Mouse (Mus musculus): Measurements from ENCODE around the gene Xlr5a. TPM values are rescaled to one million over a fixed set of nuclear protein-coding genes. Genes with fewer than 3 reads are reported as not detected.
A peak's percentile ranks its signal among the peaks of the same experiment; 100 is the strongest.
"Not testable (repeated sequence)": the region's sequence is repeated elsewhere in the genome, so short reads cannot be mapped to it uniquely, and the experiment has no call there.

The Xlr5a gene
- polyA plus RNA-seq (2012; rRNA removed): not detected in 2 replicates

- not testable (repeated sequence) for H3K4me3 ChIP-seq (ENCODE audit: insufficient read depth, low read length); H3K27ac ChIP-seq (ENCODE audit: insufficient read depth, low read length); H3K4me1 ChIP-seq (ENCODE audit: control insufficient read depth, insufficient read depth, low read length)
These were observed at the start of gene Xlr5a, which contains the start of gene Xlr5c for GRCm38 (mm10) chrX:73292876-73293275. TSS of gene Xlr5a (minus strand) at chrX:73292976. TSS of gene Xlr5c (minus strand) at chrX:73292976.

- no peak for TF ChIP-seq CTCF (IDR thresholded peaks at IDR 0.05; ENCODE audit: extremely low read depth, insufficient read depth, low read length)
- TF ChIP-seq POLR2A (IDR thresholded peaks at IDR 0.05; ENCODE audit: extremely low read depth, insufficient read depth, low read length): no peak
- H3K4me3 ChIP-seq (ENCODE audit: insufficient read depth, low read length): peak within 1 kb of the TSS; percentile 83
- H3K4me1 ChIP-seq (ENCODE audit: control insufficient read depth, insufficient read depth, low read length): peaks cover 2% of the 10 kb centered on the region; the same call in 1 of the 2 replicates
- H3K27ac ChIP-seq (ENCODE audit: insufficient read depth, low read length): peak within 1 kb of the TSS; percentile 54; the same call in 1 of the 2 replicates
These were observed 49.7 kb upstream of the Xlr5a start, which contains the start of gene Zfp275 for GRCm38 (mm10) chrX:73342483-73342895. TSS of gene Zfp275 (plus strand) at chrX:73342621.

GRCm38 (mm10) chrX:73342068-73342467, 49.3 kb upstream of the Xlr5a start:
- Histone ChIP-seq H3K4me3 (ENCODE audit: insufficient read depth, low read length) (peak overlapping the region; percentile 83), H3K4me1 (ENCODE audit: control insufficient read depth, insufficient read depth, low read length) (peaks cover 2% of the 10 kb centered on the region; the same call in 1 of the 2 replicates), H3K27ac (ENCODE audit: insufficient read depth, low read length) (no peak overlapping the region)
- TF ChIP-seq CTCF (IDR thresholded peaks at IDR 0.05; ENCODE audit: extremely low read depth, insufficient read depth, low read length) (no peak), POLR2A (IDR thresholded peaks at IDR 0.05; ENCODE audit: extremely low read depth, insufficient read depth, low read length) (no peak)

GRCm38 (mm10) chrX:73341473-73341872, 48.7 kb upstream of the Xlr5a start:
- no peak overlapping the region for H3K4me3 ChIP-seq (ENCODE audit: insufficient read depth, low read length)
- peaks cover 2% of the 10 kb centered on the region; the same call in 1 of the 2 replicates for H3K4me1 ChIP-seq (ENCODE audit: control insufficient read depth, insufficient read depth, low read length)
- H3K27ac ChIP-seq (ENCODE audit: insufficient read depth, low read length): no peak overlapping the region
- TF ChIP-seq POLR2A (IDR thresholded peaks at IDR 0.05; ENCODE audit: extremely low read depth, insufficient read depth, low read length) (no peak), CTCF (IDR thresholded peaks at IDR 0.05; ENCODE audit: extremely low read depth, insufficient read depth, low read length) (no peak)

- TF ChIP-seq CTCF (IDR thresholded peaks at IDR 0.05; ENCODE audit: extremely low read depth, insufficient read depth, low read length) (no peak), POLR2A (IDR thresholded peaks at IDR 0.05; ENCODE audit: extremely low read depth, insufficient read depth, low read length) (no peak)
- no peak within 1 kb of the TSS for H3K4me3 ChIP-seq (ENCODE audit: insufficient read depth, low read length)
- H3K4me1 ChIP-seq (ENCODE audit: control insufficient read depth, insufficient read depth, low read length): no peaks in the 10 kb centered on the region
- H3K27ac ChIP-seq (ENCODE audit: insufficient read depth, low read length): no peak within 1 kb of the TSS
These were observed 44.0 kb upstream of the Xlr5a start, which contains the start of gene Gm45015 for GRCm38 (mm10) chrX:73336740-73337139. TSS of gene Gm45015 (minus strand) at chrX:73336840.

GRCm38 (mm10) chrX:73333548-73333947, 40.8 kb upstream of the Xlr5a start:
- Histone ChIP-seq H3K4me1 (ENCODE audit: control insufficient read depth, insufficient read depth, low read length) (no peaks in the 10 kb centered on the region), H3K4me3 (ENCODE audit: insufficient read depth, low read length) (no peak overlapping the region), H3K27ac (ENCODE audit: insufficient read depth, low read length) (no peak overlapping the region)
- TF ChIP-seq POLR2A (IDR thresholded peaks at IDR 0.05; ENCODE audit: extremely low read depth, insufficient read depth, low read length) (no peak), CTCF (IDR thresholded peaks at IDR 0.05; ENCODE audit: extremely low read depth, insufficient read depth, low read length) (no peak)

DNA sequence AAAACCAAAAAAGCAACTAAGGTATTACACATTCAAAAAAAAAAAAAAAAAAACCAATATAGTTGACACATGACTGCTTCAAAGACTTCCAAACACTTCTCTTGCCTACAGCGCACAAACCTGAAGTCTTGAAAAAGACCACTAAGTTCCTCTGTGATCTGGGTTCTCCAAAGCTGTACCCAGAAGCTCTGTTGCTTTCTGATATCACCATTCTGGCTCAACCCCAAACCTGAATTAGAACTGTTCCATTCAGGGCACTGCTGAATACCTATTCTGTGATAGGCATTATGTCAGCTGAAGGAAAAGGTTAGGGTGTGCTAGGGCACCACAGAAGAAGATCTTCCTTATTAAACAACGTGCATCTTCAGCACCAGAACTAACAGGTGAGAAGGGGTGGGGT, 34.4 kb upstream of the Xlr5a start:
- Histone ChIP-seq H3K4me3 (ENCODE audit: insufficient read depth, low read length) (no peak overlapping the region), H3K4me1 (ENCODE audit: control insufficient read depth, insufficient read depth, low read length) (no peaks in the 10 kb centered on the region), H3K27ac (ENCODE audit: insufficient read depth, low read length) (no peak overlapping the region)
- TF ChIP-seq POLR2A (IDR thresholded peaks at IDR 0.05; ENCODE audit: extremely low read depth, insufficient read depth, low read length): no peak
- TF ChIP-seq CTCF (IDR thresholded peaks at IDR 0.05; ENCODE audit: extremely low read depth, insufficient read depth, low read length): no peak

DNA sequence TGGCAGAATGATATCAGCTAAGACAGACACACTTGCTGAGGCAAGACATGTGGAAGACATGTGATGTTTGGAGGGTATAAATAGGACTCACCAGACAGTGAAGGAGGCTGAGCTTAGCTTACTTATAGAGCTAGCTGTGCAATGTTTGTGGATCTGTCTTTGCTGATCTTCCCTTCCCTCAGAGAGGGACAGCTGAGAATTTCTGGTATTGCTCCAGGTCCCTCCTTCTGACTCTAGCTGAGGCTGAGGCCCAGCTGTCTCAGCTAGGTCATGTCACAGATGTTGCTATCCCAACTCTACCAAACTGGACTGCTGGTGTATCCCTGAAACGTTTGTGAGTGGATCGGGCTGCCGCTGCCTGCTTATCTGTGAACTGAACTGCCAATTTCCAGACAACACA, 28.3 kb upstream of the Xlr5a start:
- no peak overlapping the region for H3K4me3 ChIP-seq (ENCODE audit: insufficient read depth, low read length)
- no peaks in the 10 kb centered on the region for H3K4me1 ChIP-seq (ENCODE audit: control insufficient read depth, insufficient read depth, low read length)
- H3K27ac ChIP-seq (ENCODE audit: insufficient read depth, low read length): no peak overlapping the region
- TF ChIP-seq POLR2A (IDR thresholded peaks at IDR 0.05; ENCODE audit: extremely low read depth, insufficient read depth, low read length) (no peak), CTCF (IDR thresholded peaks at IDR 0.05; ENCODE audit: extremely low read depth, insufficient read depth, low read length) (no peak)

DNA sequence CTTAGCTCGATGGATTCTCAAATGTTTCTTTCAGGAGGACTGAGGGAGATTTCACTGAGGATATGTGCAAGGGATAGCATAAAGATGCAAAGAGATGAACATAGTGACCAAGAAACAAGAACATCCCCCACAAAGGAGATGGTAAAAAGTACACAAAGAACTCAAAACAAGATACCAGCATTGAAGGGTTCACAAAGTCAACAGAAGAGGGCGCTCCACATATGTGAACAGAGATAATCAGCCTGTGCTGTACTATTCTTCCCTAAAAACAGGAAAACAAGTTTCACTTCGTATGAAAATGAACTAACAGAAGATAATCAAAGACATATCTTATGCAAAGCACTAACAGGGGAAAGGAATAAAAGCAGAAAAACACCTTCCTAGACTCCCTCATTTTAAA, 19.7 kb upstream of the Xlr5a start:
- Histone ChIP-seq H3K27ac (ENCODE audit: insufficient read depth, low read length) (no peak overlapping the region), H3K4me1 (ENCODE audit: control insufficient read depth, insufficient read depth, low read length) (no peaks in the 10 kb centered on the region), H3K4me3 (ENCODE audit: insufficient read depth, low read length) (no peak overlapping the region)
- no peak for TF ChIP-seq POLR2A (IDR thresholded peaks at IDR 0.05; ENCODE audit: extremely low read depth, insufficient read depth, low read length)
- TF ChIP-seq CTCF (IDR thresholded peaks at IDR 0.05; ENCODE audit: extremely low read depth, insufficient read depth, low read length): no peak

DNA sequence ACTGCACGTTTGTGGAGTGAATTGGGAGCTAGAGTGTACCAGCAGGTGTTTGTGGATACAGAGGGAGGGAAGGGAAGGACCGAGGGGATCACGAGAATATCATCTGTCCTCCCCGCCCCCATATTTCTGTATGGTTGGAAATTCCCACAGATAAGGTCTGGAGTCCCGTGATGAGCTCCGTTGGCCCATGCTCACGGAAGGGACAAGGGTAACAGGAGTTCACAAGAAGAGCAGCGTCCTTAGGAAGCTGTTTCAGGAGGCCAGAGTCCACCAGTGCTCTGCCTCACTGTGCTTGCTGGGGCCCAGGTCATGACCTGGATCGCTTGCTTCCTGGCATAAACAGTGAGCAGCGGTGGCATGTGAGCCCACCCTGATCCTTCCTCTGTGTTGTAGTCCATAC, 3.0 kb upstream of the Xlr5a start:
- not testable (repeated sequence) for H3K27ac ChIP-seq (ENCODE audit: insufficient read depth, low read length); H3K4me3 ChIP-seq (ENCODE audit: insufficient read depth, low read length); H3K4me1 ChIP-seq (ENCODE audit: control insufficient read depth, insufficient read depth, low read length)

DNA sequence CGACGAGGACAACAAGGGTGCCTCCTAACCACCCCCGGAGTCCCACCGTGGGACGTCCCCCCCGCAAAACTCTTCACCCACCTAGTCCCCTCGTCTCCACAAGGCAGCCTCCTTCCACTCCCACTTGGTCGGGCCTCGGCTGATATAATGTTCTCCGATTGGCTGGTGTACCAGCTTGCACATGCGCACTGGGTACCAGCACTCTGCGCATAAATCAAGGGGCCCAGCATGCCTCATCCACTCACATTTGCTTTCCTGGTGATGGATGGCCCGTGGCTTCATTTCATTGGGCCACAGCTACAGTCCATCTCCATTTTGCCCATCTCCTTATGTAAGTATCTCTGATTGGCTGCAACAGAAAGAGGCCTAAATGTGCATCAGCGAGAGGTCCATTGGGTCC, 27.5 kb downstream of the Xlr5a start, which contains the start of gene Xlr3c:
Gene Xlr3c (minus strand): TSS at position 121 of the 400 bp plus-strand sequence.
- H3K27ac ChIP-seq (ENCODE audit: insufficient read depth, low read length); H3K4me3 ChIP-seq (ENCODE audit: insufficient read depth, low read length); H3K4me1 ChIP-seq (ENCODE audit: control insufficient read depth, insufficient read depth, low read length): not testable (repeated sequence)

DNA sequence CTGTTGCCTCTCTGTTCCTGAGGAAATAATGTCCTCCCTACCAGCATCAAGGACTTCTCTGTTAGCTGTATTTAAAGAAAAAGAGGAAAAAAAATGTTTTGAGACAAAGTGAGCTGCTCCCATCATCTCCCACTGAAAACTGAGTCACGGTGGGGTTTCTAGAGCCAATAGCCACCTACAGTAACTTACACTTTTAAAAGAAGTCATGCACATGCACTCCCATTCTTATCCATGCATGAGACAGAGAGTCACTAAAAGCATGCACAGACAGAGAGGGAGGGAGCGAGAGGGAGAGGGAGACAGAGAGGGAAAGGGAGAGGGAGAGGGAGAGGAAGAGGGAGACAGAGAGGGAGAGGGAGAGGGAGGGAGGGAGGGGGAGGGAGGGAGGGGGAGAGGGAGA, 30.3 kb downstream of the Xlr5a start:
- not testable (repeated sequence) for H3K4me3 ChIP-seq (ENCODE audit: insufficient read depth, low read length); H3K4me1 ChIP-seq (ENCODE audit: control insufficient read depth, insufficient read depth, low read length); H3K27ac ChIP-seq (ENCODE audit: insufficient read depth, low read length)

GRCm38 (mm10) chrX:73242821-73243325, 49.9 kb downstream of the Xlr5a start, which contains the start of gene Xlr4c:
TSS of gene Xlr4c (minus strand) at chrX:73243130.
- not testable (repeated sequence) for H3K4me3 ChIP-seq (ENCODE audit: insufficient read depth, low read length); H3K27ac ChIP-seq (ENCODE audit: insufficient read depth, low read length); H3K4me1 ChIP-seq (ENCODE audit: control insufficient read depth, insufficient read depth, low read length)
